Mouse (Mus musculus) megakaryocyte-erythroid progenitor cell, adult 5-6 weeks (primary cell): ENCODE data around the gene A930018P22Rik. TPM values are rescaled to one million over a fixed set of nuclear protein-coding genes. Genes with fewer than 3 reads are reported as not detected.
"Not testable (repeated sequence)": the region's sequence is repeated elsewhere in the genome, so short reads cannot be mapped to it uniquely, and the experiment has no call there.

Source experiments
- ATAC-seq: replicated peaks from 2 replicates; pipeline ENCODE4 v1.8.0; 2016; ENCODE audit warnings: mild to moderate bottlenecking, inconsistent platforms; ENCODE audit not compliant: severe bottlenecking, poor library complexity, low FRiP score, low TSS enrichment
- total RNA-seq, 2 experiments: library from RNA; stranded (forward) in 1 of 2; stranded (reverse) in 1 of 2; fragments of 200-1000, 215-1000 nt in 1 of 2; fragments of >200 nt in 1 of 2; fragmentation: Nextera tagmentation in 1 of 2; gene quantifications; 2 replicates each; pipeline ENCODE4 v1.2.3; 2014 to 2017

Gene A930018P22Rik
- total RNA-seq, 2 experiments from 2014 or later, result 0.42 TPM; not detected in 1

- ATAC-seq, result not testable (repeated sequence)
These were observed 9.0 kb upstream of the A930018P22Rik start for GRCm38 (mm10) chr2:104113563-104113962.

- ATAC-seq, result no peak
These were observed 7.7 kb upstream of the A930018P22Rik start for GRCm38 (mm10) chr2:104114898-104115297.

- ATAC-seq, result peak; percentile 87
These were observed 5.4 kb upstream of the A930018P22Rik start for GRCm38 (mm10) chr2:104117173-104117572.

GRCm38 (mm10) chr2:104119097-104119496 is 3.5 kb upstream of the A930018P22Rik start:
- ATAC-seq, result no peak

GRCm38 (mm10) chr2:104120312-104120711 is 2.3 kb upstream of the A930018P22Rik start:
- ATAC-seq, result no peak

GRCm38 (mm10) chr2:104121681-104122504 is 676 bp upstream of the A930018P22Rik start:
- ATAC-seq, result peak; percentile 58

- 0 out of 2 replicates have a peak, but pooled peaks have one; percentile 4 for ATAC-seq
These were observed 971 bp downstream of the A930018P22Rik start for GRCm38 (mm10) chr2:104123540-104123939.

GRCm38 (mm10) chr2:104124071-104124470 is 1.5 kb downstream of the A930018P22Rik start:
- ATAC-seq, result no peak

GRCm38 (mm10) chr2:104128803-104129531 is 6.4 kb downstream of the A930018P22Rik start:
- ATAC-seq, result no peak

- ATAC-seq, result peak; percentile 95
These were observed 7.6 kb downstream of the A930018P22Rik start for GRCm38 (mm10) chr2:104130165-104130564.

GRCm38 (mm10) chr2:104130969-104131368 is 8.4 kb downstream of the A930018P22Rik start:
- ATAC-seq, result no peak

- ATAC-seq, result no peak
These were observed 9.8 kb downstream of the A930018P22Rik start for GRCm38 (mm10) chr2:104132266-104132859.

- ATAC-seq, result no peak
These were observed 10.7 kb downstream of the A930018P22Rik start for GRCm38 (mm10) chr2:104133042-104133810.

GRCm38 (mm10) chr2:104134150-104135056 is 11.8 kb downstream of the A930018P22Rik start:
- ATAC-seq, result peak; percentile 47

- ATAC-seq, result no peak
These were observed 13.4 kb downstream of the A930018P22Rik start for GRCm38 (mm10) chr2:104135920-104136319.

GRCm38 (mm10) chr2:104142140-104142539 is 19.6 kb downstream of the A930018P22Rik start:
- no peak for ATAC-seq

GRCm38 (mm10) chr2:104144004-104144403 is 21.4 kb downstream of the A930018P22Rik start:
- no peak for ATAC-seq

GRCm38 (mm10) chr2:104145983-104146382 is 23.4 kb downstream of the A930018P22Rik start:
- peak; percentile 70 for ATAC-seq
